Mouse (Mus musculus) liver, adult 2 months (tissue): ENCODE data around the gene Anapc15-ps.

Source experiments
- CTCF ChIP-seq: fragments of 200-500 bp; IDR thresholded peaks from 2 replicates; pipeline ENCODE4 v1.5.1; 2011; ENCODE audit warnings: low read depth, low read length, control low read depth
- POLR2A ChIP-seq: fragments of 200-500 bp; IDR thresholded peaks from 2 replicates; pipeline ENCODE4 v1.6.1; 2011; ENCODE audit warnings: low read length, control low read depth; ENCODE audit not compliant: insufficient read depth; ENCODE audit errors: extremely low read depth

DNA sequence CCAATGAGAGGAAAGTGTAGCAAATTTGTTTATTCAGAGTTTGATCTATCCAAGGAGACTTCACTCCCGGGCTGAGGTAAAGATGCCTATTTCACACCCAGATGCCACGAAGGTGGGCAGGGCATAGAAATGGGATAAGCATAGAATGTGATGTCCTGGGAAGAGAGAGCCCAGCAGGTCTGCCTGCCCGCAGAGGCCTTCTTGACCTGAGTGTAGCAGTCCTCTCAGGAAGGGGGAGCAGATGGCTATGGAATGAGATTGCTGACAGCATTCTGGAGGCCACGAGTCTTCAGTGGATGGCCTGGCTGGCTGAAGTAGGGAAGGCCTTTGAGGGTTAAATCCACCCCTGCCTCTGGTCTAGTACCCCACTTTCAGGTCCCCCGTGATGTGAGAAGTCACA lies 5.9 kb upstream of the Anapc15-ps start:
- TF ChIP-seq CTCF (no peak), POLR2A (no peak)
